Mouse (Mus musculus): ENCODE measurements around the gene Aatf. TPM values are rescaled to one million over a fixed set of nuclear protein-coding genes. Genes with fewer than 3 reads are reported as not detected.

The Aatf gene
- polyA plus RNA-seq, 1 experiment from 2014 or later = 60.0 TPM

DNA sequence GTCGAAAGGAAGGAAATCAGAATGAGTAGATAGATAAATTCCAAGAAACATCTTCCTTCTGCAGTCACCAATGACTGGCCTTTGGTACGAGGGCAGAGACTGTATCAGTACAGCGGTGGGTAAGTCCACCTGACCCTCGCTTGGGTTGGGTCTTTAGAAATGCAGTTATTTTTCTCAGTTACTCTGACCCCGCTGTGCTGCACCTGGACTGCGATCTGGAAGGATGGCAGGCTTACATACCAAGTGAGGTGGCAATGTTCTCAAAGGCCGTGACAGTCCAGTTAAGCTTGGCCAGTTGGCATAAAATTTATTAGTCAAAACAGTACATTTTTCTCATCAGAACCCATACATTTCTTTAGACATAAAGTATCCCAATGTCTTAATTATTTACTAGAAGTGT, 59.4 kb downstream of the Aatf start:
- WGBS = 90% methylated on average over 7 of the region's 7 CpGs
- no peak for ATAC-seq (ENCODE audit: low FRiP score, low TSS enrichment)
- H3K9ac ChIP-seq (replicated peaks; ENCODE audit: low read length) = no peak overlapping the region

DNA sequence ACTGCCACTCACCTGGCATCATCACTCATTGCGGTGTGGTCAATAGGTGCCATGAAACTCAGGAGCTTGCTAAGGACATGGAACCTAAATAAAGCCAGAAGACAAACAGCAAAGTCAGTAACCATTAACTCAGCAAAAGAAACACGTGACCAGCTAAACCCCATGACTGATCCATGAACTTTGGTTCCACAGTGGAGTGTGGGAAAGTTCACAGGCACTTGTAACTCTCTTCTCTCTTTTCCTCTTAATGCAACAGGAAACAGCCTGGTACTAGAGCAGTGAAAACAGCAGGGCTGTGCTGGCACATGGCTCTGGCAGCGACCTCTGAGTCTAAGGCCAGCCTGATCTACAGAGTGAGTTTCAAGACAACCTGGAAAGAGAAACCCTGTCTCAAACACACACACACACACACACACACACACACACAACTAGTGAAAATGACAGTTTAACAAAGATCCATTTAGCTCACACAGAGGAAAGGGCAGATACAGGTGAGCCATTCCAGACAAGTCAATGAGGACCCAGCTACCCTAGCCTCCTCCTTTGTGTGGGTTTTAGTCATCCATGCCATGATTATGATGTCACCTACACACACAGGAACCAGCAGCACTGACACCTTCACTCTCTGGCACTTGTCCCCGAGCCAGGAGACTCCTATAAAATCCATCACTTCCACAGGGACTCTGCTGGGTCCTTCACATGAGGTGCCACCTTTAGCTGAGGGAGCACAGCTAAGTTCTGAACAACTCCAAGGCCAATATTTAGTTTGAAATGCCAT, 70.6 kb downstream of the Aatf start:
- 77% methylated on average over 4 of the region's 4 CpGs for WGBS
- Histone ChIP-seq H3K27me3 (ENCODE audit: insufficient read depth, low read length) (no peaks in the 10 kb centered on the region), H3K4me3 (ENCODE audit: low read length) (no peak overlapping the region), H3K4me2 (replicated peaks; ENCODE audit: low read depth, low read length) (no peak overlapping the region), H3K9me3 (ENCODE audit: low read length) (no peaks in the 10 kb centered on the region), H3K9ac (replicated peaks; ENCODE audit: low read length) (no peak overlapping the region), H3K4me1 (ENCODE audit: insufficient read depth, low read length) (no peaks in the 10 kb centered on the region), H3K27ac (ENCODE audit: low read length) (no peak overlapping the region; the same call in 1 of the 2 replicates), H3K36me3 (ENCODE audit: insufficient read depth, low read length) (no peaks in the 10 kb centered on the region; the same call in 1 of the 2 replicates)
- ATAC-seq (ENCODE audit: low FRiP score, low TSS enrichment) = peak; percentile 65; the same call in 1 of the 2 replicates

More for the DNA sequence above, 59.4 kb downstream of the Aatf start:
- no peak overlapping the region for H3K27ac ChIP-seq (ENCODE audit: low read length)
- H3K4me1 ChIP-seq (ENCODE audit: insufficient read depth, low read length) = no peaks in the 10 kb centered on the region
- H3K27me3 ChIP-seq (ENCODE audit: insufficient read depth, low read length) = no peaks in the 10 kb centered on the region
- H3K4me3 ChIP-seq (ENCODE audit: low read length) = no peak overlapping the region
- no peaks in the 10 kb centered on the region for H3K36me3 ChIP-seq (ENCODE audit: insufficient read depth, low read length)
- H3K9me3 ChIP-seq (ENCODE audit: low read length) = no peaks in the 10 kb centered on the region
- no peak overlapping the region for H3K4me2 ChIP-seq (replicated peaks; ENCODE audit: low read depth, low read length)

- H3K9me3 ChIP-seq (ENCODE audit: low read length) = no peaks in the 10 kb centered on the region
- H3K9ac ChIP-seq (replicated peaks; ENCODE audit: low read length) = no peak overlapping the region
- no peak overlapping the region for H3K27ac ChIP-seq (ENCODE audit: low read length)
- H3K4me2 ChIP-seq (replicated peaks; ENCODE audit: low read depth, low read length) = no peak overlapping the region
- H3K27me3 ChIP-seq (ENCODE audit: insufficient read depth, low read length) = no peaks in the 10 kb centered on the region
- H3K36me3 ChIP-seq (ENCODE audit: insufficient read depth, low read length) = no peaks in the 10 kb centered on the region; the same call in 1 of the 2 replicates
- no peaks in the 10 kb centered on the region for H3K4me1 ChIP-seq (ENCODE audit: insufficient read depth, low read length)
- no peak for ATAC-seq (ENCODE audit: low FRiP score, low TSS enrichment)
- no peak overlapping the region for H3K4me3 ChIP-seq (ENCODE audit: low read length)
- 93% methylated on average over 3 of the region's 3 CpGs for WGBS
Measured at GRCm38 (mm10) chr11:84440402-84440801, 72.9 kb downstream of the Aatf start.

GRCm38 (mm10) chr11:84434879-84435278, 78.4 kb downstream of the Aatf start:
- no peak for ATAC-seq (ENCODE audit: low FRiP score, low TSS enrichment)
- Histone ChIP-seq H3K27ac (ENCODE audit: low read length) (no peak overlapping the region), H3K4me2 (replicated peaks; ENCODE audit: low read depth, low read length) (no peak overlapping the region), H3K9me3 (ENCODE audit: low read length) (no peaks in the 10 kb centered on the region), H3K4me1 (ENCODE audit: insufficient read depth, low read length) (no peaks in the 10 kb centered on the region), H3K36me3 (ENCODE audit: insufficient read depth, low read length) (no peaks in the 10 kb centered on the region), H3K27me3 (ENCODE audit: insufficient read depth, low read length) (no peaks in the 10 kb centered on the region), H3K9ac (replicated peaks; ENCODE audit: low read length) (no peak overlapping the region), H3K4me3 (ENCODE audit: low read length) (no peak overlapping the region)
- WGBS = 73% methylated on average over 6 of the region's 6 CpGs

GRCm38 (mm10) chr11:84430336-84430735, 83.0 kb downstream of the Aatf start:
- H3K4me2 ChIP-seq (replicated peaks; ENCODE audit: low read depth, low read length) = no peak overlapping the region
- no peaks in the 10 kb centered on the region for H3K9me3 ChIP-seq (ENCODE audit: low read length)
- H3K27me3 ChIP-seq (ENCODE audit: insufficient read depth, low read length) = no peaks in the 10 kb centered on the region
- ATAC-seq (ENCODE audit: low FRiP score, low TSS enrichment) = no peak
- no peak overlapping the region for H3K4me3 ChIP-seq (ENCODE audit: low read length)
- H3K36me3 ChIP-seq (ENCODE audit: insufficient read depth, low read length) = no peaks in the 10 kb centered on the region
- peaks cover 7% of the 10 kb centered on the region; the same call in 1 of the 2 replicates for H3K4me1 ChIP-seq (ENCODE audit: insufficient read depth, low read length)
- H3K27ac ChIP-seq (ENCODE audit: low read length) = no peak overlapping the region
- 59% methylated on average over 4 of the region's 4 CpGs for WGBS
- H3K9ac ChIP-seq (replicated peaks; ENCODE audit: low read length) = no peak overlapping the region

DNA sequence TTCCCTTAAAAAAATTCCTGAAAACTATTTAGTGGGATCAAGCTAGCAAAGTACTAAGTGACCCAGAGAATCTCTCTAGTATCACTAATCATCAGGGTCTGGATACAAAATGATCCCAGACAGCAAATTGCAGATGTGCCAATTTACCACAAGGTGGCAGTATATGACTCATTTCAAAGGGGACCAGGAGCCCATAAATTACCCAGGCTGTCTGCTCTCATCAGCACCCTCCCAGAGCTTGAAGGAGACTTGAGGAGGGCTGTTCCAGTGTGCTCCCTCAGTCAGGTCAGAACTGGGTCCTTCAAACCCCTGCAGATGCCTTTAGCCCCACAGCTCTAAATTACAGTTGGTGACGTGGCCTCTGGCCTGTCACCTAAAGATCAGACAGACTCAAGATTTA, 83.7 kb downstream of the Aatf start:
- H3K27ac ChIP-seq (ENCODE audit: low read length) = no peak overlapping the region
- H3K4me3 ChIP-seq (ENCODE audit: low read length) = no peak overlapping the region
- H3K9ac ChIP-seq (replicated peaks; ENCODE audit: low read length) = no peak overlapping the region
- H3K4me1 ChIP-seq (ENCODE audit: insufficient read depth, low read length) = peaks cover 7% of the 10 kb centered on the region; the same call in 1 of the 2 replicates
- no peaks in the 10 kb centered on the region for H3K9me3 ChIP-seq (ENCODE audit: low read length)
- WGBS = 33% methylated on average over 1 of the region's 1 CpGs
- no peaks in the 10 kb centered on the region for H3K27me3 ChIP-seq (ENCODE audit: insufficient read depth, low read length)
- no peak overlapping the region for H3K4me2 ChIP-seq (replicated peaks; ENCODE audit: low read depth, low read length)
- H3K36me3 ChIP-seq (ENCODE audit: insufficient read depth, low read length) = no peaks in the 10 kb centered on the region
- peak; percentile 73; the same call in 1 of the 2 replicates for ATAC-seq (ENCODE audit: low FRiP score, low TSS enrichment)

DNA sequence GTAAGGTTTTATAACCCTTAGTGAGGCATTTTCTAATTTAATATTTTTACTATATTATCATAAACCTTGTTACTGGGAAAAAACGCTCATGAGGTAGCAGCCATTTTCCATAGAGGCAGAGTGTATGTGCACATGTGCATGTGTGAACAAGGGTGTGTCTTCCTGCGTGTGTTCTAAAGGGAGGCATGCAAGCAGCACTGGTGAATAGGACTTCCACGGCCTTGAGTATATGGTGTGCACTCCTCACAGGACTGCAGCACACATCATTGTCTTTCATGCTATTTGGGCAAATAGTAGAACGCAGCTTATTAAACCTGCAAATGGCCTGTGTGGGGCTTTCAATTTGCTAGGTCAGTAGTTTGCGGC, 86.7 kb downstream of the Aatf start:
- ATAC-seq (ENCODE audit: low FRiP score, low TSS enrichment) = no peak
- no peaks in the 10 kb centered on the region for H3K9me3 ChIP-seq (ENCODE audit: low read length)
- H3K27ac ChIP-seq (ENCODE audit: low read length) = no peak overlapping the region
- no peak overlapping the region for H3K9ac ChIP-seq (replicated peaks; ENCODE audit: low read length)
- no peaks in the 10 kb centered on the region for H3K36me3 ChIP-seq (ENCODE audit: insufficient read depth, low read length)
- no peak overlapping the region for H3K4me2 ChIP-seq (replicated peaks; ENCODE audit: low read depth, low read length)
- H3K4me3 ChIP-seq (ENCODE audit: low read length) = no peak overlapping the region
- H3K4me1 ChIP-seq (ENCODE audit: insufficient read depth, low read length) = peaks cover 7% of the 10 kb centered on the region; the same call in 1 of the 2 replicates
- WGBS = 92% methylated on average over 5 of the region's 5 CpGs
- H3K27me3 ChIP-seq (ENCODE audit: insufficient read depth, low read length) = no peaks in the 10 kb centered on the region

GRCm38 (mm10) chr11:84425736-84426632, 87.3 kb downstream of the Aatf start:
- H3K4me3 ChIP-seq (ENCODE audit: low read length) = no peak overlapping the region
- peaks cover 7% of the 10 kb centered on the region; the same call in 1 of the 2 replicates for H3K4me1 ChIP-seq (ENCODE audit: insufficient read depth, low read length)
- no peaks in the 10 kb centered on the region for H3K36me3 ChIP-seq (ENCODE audit: insufficient read depth, low read length)
- ATAC-seq (ENCODE audit: low FRiP score, low TSS enrichment) = 0 out of 2 replicates have a peak, but pooled peaks have one; percentile 35
- 53% methylated on average over 13 of the region's 13 CpGs for WGBS
- H3K9me3 ChIP-seq (ENCODE audit: low read length) = no peaks in the 10 kb centered on the region
- H3K4me2 ChIP-seq (replicated peaks; ENCODE audit: low read depth, low read length) = no peak overlapping the region
- no peaks in the 10 kb centered on the region for H3K27me3 ChIP-seq (ENCODE audit: insufficient read depth, low read length)
- no peak overlapping the region for H3K27ac ChIP-seq (ENCODE audit: low read length)
- H3K9ac ChIP-seq (replicated peaks; ENCODE audit: low read length) = no peak overlapping the region

DNA sequence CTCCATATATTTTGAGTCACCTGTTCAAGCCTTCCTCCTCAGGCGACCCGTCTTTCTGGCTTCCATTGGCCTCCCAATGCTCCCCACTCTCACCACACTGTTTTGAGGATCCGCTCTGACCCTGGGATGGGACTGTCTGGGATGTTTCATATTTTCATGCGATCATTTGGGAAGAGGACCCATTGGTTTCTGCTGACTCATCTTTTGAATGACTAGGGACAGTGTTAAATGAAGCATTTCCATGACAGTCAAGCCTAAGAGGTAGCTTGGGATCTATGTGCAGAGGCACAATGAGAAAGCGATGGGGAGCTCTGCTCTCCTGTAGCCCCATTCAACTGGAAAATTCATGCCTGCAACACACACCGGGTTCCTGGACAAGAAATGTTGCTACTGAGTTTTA, 92.5 kb downstream of the Aatf start:
- H3K36me3 ChIP-seq (ENCODE audit: insufficient read depth, low read length) = no peaks in the 10 kb centered on the region
- ATAC-seq (ENCODE audit: low FRiP score, low TSS enrichment) = no peak
- H3K9ac ChIP-seq (replicated peaks; ENCODE audit: low read length) = no peak overlapping the region
- peaks cover 2% of the 10 kb centered on the region; the same call in 1 of the 2 replicates for H3K4me1 ChIP-seq (ENCODE audit: insufficient read depth, low read length)
- no peak overlapping the region for H3K27ac ChIP-seq (ENCODE audit: low read length)
- no peaks in the 10 kb centered on the region for H3K9me3 ChIP-seq (ENCODE audit: low read length)
- WGBS = 94% methylated on average over 6 of the region's 6 CpGs
- H3K27me3 ChIP-seq (ENCODE audit: insufficient read depth, low read length) = no peaks in the 10 kb centered on the region
- no peak overlapping the region for H3K4me3 ChIP-seq (ENCODE audit: low read length)
- H3K4me2 ChIP-seq (replicated peaks; ENCODE audit: low read depth, low read length) = no peak overlapping the region
